Mouse (Mus musculus): ENCODE results near the gene Slc41a3. TPM values are rescaled to one million over a fixed set of nuclear protein-coding genes. Genes with fewer than 3 reads are reported as not detected.
"Not testable (repeated sequence)": the region's sequence is repeated elsewhere in the genome, so short reads cannot be mapped to it uniquely, and the experiment has no call there.

The Slc41a3 gene
- polyA plus RNA-seq, 1 experiment from 2014 or later = 4.3 TPM

- not testable (repeated sequence) for H3K27ac ChIP-seq (replicated peaks); H3K4me2 ChIP-seq (replicated peaks; ENCODE audit: low read depth); DNase-seq (ENCODE audit: low spot score); H3K27me3 ChIP-seq (ENCODE audit: control insufficient read depth, insufficient read depth, low read length); ATAC-seq (ENCODE audit: low FRiP score, low TSS enrichment); H3K9ac ChIP-seq (ENCODE audit: low read length); H3K4me1 ChIP-seq (replicated peaks; ENCODE audit: control insufficient read depth, insufficient read depth); H3K36me3 ChIP-seq (ENCODE audit: control insufficient read depth, insufficient read depth, low read length); H3K9me3 ChIP-seq (ENCODE audit: control insufficient read depth, low read length); H3K4me3 ChIP-seq (ENCODE audit: low read depth, low read length)
- peak; percentile 52 for TF ChIP-seq CTCF (IDR thresholded peaks at IDR 0.05; ENCODE audit: low read depth)
- WGBS = 67% methylated on average over 2 of the region's 2 CpGs
Measured at GRCm38 (mm10) chr6:90656344-90656850, 51.9 kb downstream of the Slc41a3 start.

DNA sequence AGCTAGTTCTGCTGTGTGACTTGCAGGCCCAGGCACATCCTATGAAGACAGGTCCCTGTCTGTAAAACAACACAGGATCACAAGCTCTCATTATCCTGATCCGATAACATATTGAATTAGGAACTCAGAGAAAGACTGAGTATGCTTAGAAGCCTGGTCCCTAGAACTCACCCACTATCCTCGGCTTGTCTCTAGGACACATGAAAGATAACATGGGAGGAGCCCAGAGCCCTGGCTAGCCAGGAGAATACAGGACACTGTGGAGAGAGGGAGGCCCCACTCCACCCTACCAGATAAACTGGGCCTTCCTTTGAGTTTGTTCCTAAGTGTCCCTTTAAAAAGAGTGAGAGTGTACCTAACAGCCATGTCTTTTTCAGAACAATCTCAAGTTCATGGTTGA is 55.4 kb downstream of the Slc41a3 start:
- H3K4me3 ChIP-seq (ENCODE audit: low read depth, low read length) = no peak overlapping the region
- WGBS = 47% methylated on average over 2 of the region's 2 CpGs
- no peak overlapping the region for H3K27ac ChIP-seq (replicated peaks)
- no peak for ATAC-seq (ENCODE audit: low FRiP score, low TSS enrichment)
- no peak for DNase-seq (ENCODE audit: low spot score)
- no peaks in the 10 kb centered on the region for H3K4me1 ChIP-seq (replicated peaks; ENCODE audit: control insufficient read depth, insufficient read depth)
- no peak overlapping the region for H3K9ac ChIP-seq (ENCODE audit: low read length)
- TF ChIP-seq EP300 (optimal IDR thresholded peaks at IDR 0.05) = no peak
- TF ChIP-seq CTCF (IDR thresholded peaks at IDR 0.05; ENCODE audit: low read depth) = no peak
- peaks cover 9% of the 10 kb centered on the region for H3K36me3 ChIP-seq (ENCODE audit: control insufficient read depth, insufficient read depth, low read length)
- H3K9me3 ChIP-seq (ENCODE audit: control insufficient read depth, low read length) = no peaks in the 10 kb centered on the region
- no peaks in the 10 kb centered on the region for H3K27me3 ChIP-seq (ENCODE audit: control insufficient read depth, insufficient read depth, low read length)
- H3K4me2 ChIP-seq (replicated peaks; ENCODE audit: low read depth) = no peak overlapping the region

DNA sequence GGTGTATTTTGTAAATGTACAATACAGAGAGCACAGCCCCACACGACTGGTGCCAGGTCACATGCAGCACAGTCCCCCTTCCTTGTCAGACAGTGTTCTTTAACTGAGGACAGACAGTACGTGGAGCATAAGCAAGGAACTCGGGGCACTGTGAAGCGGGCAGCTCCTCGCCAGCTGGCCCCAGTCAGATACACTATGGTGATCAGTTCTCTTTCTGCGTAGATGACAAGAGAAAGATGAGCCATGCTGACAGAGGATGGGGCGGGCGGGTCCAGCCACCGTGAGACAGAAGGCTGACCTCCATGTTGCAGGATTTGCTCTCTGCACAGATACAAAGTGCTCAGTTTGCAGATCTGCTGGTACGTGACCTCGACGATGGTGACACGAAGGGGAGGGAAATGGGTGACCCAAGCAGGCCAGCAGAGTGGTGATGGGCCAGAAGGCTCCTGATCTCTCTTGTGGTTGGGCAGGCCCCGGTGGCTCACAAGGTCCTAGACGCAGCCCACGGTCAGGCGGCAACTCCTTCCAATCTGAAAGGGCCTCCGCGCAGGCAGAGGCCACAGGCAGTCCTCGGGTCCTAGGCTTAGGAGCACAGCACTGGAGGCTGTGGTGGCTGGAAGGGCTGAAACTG is 56.0 kb downstream of the Slc41a3 start:
- Histone ChIP-seq H3K36me3 (ENCODE audit: control insufficient read depth, insufficient read depth, low read length) (peaks cover 10% of the 10 kb centered on the region), H3K4me3 (ENCODE audit: low read depth, low read length) (no peak overlapping the region), H3K4me1 (replicated peaks; ENCODE audit: control insufficient read depth, insufficient read depth) (no peaks in the 10 kb centered on the region), H3K9ac (ENCODE audit: low read length) (no peak overlapping the region), H3K27me3 (ENCODE audit: control insufficient read depth, insufficient read depth, low read length) (no peaks in the 10 kb centered on the region), H3K4me2 (replicated peaks; ENCODE audit: low read depth) (no peak overlapping the region), H3K27ac (replicated peaks) (no peak overlapping the region), H3K9me3 (ENCODE audit: control insufficient read depth, low read length) (no peaks in the 10 kb centered on the region)
- WGBS = 86% methylated on average over 20 of the region's 20 CpGs
- DNase-seq (ENCODE audit: low spot score) (no peak), ATAC-seq (ENCODE audit: low FRiP score, low TSS enrichment) (no peak)
- TF ChIP-seq EP300 (optimal IDR thresholded peaks at IDR 0.05) = no peak
- TF ChIP-seq CTCF (IDR thresholded peaks at IDR 0.05; ENCODE audit: low read depth) = no peak

DNA sequence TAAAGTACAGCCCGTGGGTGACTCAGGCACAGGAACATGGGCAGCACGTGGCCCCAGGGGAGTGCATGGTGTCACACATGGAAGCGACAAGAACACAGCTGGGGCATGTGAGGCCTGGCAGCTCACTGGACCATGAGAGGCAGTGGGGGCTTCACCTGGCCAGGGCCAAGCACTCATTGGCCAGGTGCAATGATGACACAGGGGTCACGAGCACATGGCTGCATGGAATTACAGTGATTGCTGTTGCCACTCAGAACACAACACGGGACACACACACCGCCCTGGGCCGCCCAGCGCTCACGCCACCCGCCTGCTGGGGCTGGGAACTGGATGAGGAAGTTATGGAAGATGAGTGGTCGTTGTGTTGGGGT is 56.5 kb downstream of the Slc41a3 start:
- TF ChIP-seq EP300 (optimal IDR thresholded peaks at IDR 0.05) = no peak
- no peak for TF ChIP-seq CTCF (IDR thresholded peaks at IDR 0.05; ENCODE audit: low read depth)
- peaks cover 14% of the 10 kb centered on the region for H3K36me3 ChIP-seq (ENCODE audit: control insufficient read depth, insufficient read depth, low read length)
- no peak overlapping the region for H3K27ac ChIP-seq (replicated peaks)
- H3K9ac ChIP-seq (ENCODE audit: low read length) = no peak overlapping the region
- H3K27me3 ChIP-seq (ENCODE audit: control insufficient read depth, insufficient read depth, low read length) = no peaks in the 10 kb centered on the region
- no peaks in the 10 kb centered on the region for H3K4me1 ChIP-seq (replicated peaks; ENCODE audit: control insufficient read depth, insufficient read depth)
- ATAC-seq (ENCODE audit: low FRiP score, low TSS enrichment) = no peak
- 89% methylated on average over 11 of the region's 11 CpGs for WGBS
- DNase-seq (ENCODE audit: low spot score) = no peak
- no peak overlapping the region for H3K4me2 ChIP-seq (replicated peaks; ENCODE audit: low read depth)
- no peak overlapping the region for H3K4me3 ChIP-seq (ENCODE audit: low read depth, low read length)
- no peaks in the 10 kb centered on the region for H3K9me3 ChIP-seq (ENCODE audit: control insufficient read depth, low read length)

- Histone ChIP-seq H3K27me3 (ENCODE audit: control insufficient read depth, insufficient read depth, low read length) (no peaks in the 10 kb centered on the region), H3K4me1 (replicated peaks; ENCODE audit: control insufficient read depth, insufficient read depth) (no peaks in the 10 kb centered on the region), H3K9ac (ENCODE audit: low read length) (no peak overlapping the region), H3K36me3 (ENCODE audit: control insufficient read depth, insufficient read depth, low read length) (peaks cover 14% of the 10 kb centered on the region), H3K27ac (replicated peaks) (no peak overlapping the region), H3K9me3 (ENCODE audit: control insufficient read depth, low read length) (no peaks in the 10 kb centered on the region), H3K4me2 (replicated peaks; ENCODE audit: low read depth) (no peak overlapping the region), H3K4me3 (ENCODE audit: low read depth, low read length) (no peak overlapping the region)
- TF ChIP-seq CTCF (IDR thresholded peaks at IDR 0.05; ENCODE audit: low read depth) = no peak
- TF ChIP-seq EP300 (optimal IDR thresholded peaks at IDR 0.05) = no peak
- WGBS = 96% methylated on average over 5 of the region's 5 CpGs
- DNase-seq (ENCODE audit: low spot score) (no peak), ATAC-seq (ENCODE audit: low FRiP score, low TSS enrichment) (peak; percentile 43; the same call in 1 of the 2 replicates)
Measured at GRCm38 (mm10) chr6:90662148-90662547, 57.6 kb downstream of the Slc41a3 start.

GRCm38 (mm10) chr6:90663736-90664135 is 59.2 kb downstream of the Slc41a3 start:
- no peak overlapping the region for H3K4me3 ChIP-seq (ENCODE audit: low read depth, low read length)
- WGBS = 71% methylated on average over 11 of the region's 11 CpGs
- no peaks in the 10 kb centered on the region for H3K27me3 ChIP-seq (ENCODE audit: control insufficient read depth, insufficient read depth, low read length)
- no peak for DNase-seq (ENCODE audit: low spot score)
- no peak overlapping the region for H3K27ac ChIP-seq (replicated peaks)
- H3K36me3 ChIP-seq (ENCODE audit: control insufficient read depth, insufficient read depth, low read length) = peaks cover 21% of the 10 kb centered on the region
- no peak for TF ChIP-seq CTCF (IDR thresholded peaks at IDR 0.05; ENCODE audit: low read depth)
- no peak for TF ChIP-seq EP300 (optimal IDR thresholded peaks at IDR 0.05)
- no peak overlapping the region for H3K9ac ChIP-seq (ENCODE audit: low read length)
- H3K4me2 ChIP-seq (replicated peaks; ENCODE audit: low read depth) = no peak overlapping the region
- no peaks in the 10 kb centered on the region for H3K4me1 ChIP-seq (replicated peaks; ENCODE audit: control insufficient read depth, insufficient read depth)
- no peaks in the 10 kb centered on the region for H3K9me3 ChIP-seq (ENCODE audit: control insufficient read depth, low read length)
- no peak for ATAC-seq (ENCODE audit: low FRiP score, low TSS enrichment)

Measured in stomach, postnatal 0 days (tissue).